Mouse (Mus musculus): Measurements from ENCODE around the gene Hs6st1.
"Not testable (repeated sequence)": the region's sequence is repeated elsewhere in the genome, so short reads cannot be mapped to it uniquely, and the experiment has no call there.

Hs6st1 gene

DNA sequence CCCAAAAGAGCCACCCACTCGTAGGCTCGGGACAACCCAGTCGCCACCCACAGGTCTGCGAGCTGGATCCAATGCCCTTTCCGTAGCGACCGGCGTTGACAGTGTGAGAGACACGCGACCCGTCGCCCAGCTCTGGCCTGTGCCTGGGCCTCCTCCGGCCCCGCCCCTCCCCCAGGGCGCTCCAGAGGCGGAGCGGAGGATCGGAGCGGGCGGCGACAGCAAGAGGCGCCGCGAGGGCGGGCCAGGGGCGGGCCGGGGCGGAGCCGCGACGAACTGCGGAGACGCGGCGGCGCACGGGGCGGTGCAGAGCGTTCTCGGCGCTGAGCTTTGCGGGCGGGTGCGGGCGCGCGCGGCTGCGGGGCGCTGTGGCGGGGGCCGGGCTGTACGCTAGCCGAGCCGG, at the start of gene Hs6st1:
Gene Hs6st1 (plus strand): TSS at position 325 of the 400 bp plus-strand sequence.
- peak; percentile 90 for DNase-seq (ENCODE audit: low read depth)

DNA sequence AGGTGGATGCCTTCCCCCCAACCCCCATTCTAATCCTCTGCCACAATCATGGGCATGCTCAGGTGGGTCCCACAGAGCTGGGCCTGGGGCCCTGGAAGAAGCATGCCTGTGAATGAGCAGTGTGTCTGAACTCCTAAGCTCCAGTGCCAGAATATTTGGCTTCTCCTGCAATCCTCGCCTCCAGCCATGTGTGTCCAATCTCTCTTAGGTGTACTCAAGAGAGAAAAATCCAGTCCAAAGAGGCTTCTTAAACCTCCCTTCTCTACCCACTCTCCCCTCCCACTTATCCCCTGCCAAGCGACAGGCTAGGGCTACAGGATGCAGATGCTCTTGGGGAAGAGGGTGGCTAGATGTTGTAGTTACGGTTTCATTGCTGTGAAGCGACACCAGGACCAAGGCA, 49.6 kb upstream of the Hs6st1 start:
- no peak for DNase-seq (ENCODE audit: low read depth)

DNA sequence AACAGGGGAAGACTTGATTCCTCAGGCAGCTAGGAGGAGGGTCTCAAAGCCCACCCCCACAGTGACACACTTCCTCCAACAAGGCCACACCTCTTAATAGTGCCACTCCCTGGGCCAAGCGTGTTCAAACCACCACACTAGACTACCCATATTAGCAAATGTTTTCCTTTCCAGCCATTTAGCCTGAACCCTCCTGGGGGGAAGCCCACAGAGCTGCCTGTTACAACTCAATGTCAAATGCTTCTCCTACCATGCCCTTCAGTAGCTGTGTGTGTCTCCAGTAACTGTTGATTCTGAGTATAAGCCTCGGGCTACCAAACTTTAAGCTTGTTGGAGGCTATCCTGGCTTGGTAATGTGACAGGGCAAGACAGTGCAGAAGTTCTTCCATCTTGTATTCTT, 49.0 kb upstream of the Hs6st1 start:
- no peak for DNase-seq (ENCODE audit: low read depth)

DNA sequence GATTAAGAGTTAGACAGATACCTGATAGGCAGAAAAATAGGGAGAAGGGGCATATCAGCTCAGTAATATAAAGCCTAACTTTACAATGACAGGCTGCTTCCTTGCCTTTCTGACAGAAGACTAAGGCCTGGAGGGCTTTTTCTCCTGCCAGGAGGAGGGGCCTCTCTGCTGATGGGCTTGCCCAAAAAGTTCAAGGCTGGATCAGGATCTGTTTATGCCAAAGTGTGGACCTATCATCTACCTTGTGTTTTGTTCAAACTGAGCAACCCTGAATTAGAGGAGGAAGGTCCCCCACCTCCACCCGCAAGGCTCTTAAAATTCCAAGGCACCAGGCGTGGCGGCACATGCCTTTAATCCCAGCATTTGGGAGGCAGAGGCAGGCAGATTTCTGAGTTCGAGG, 47.9 kb upstream of the Hs6st1 start:
- DNase-seq (ENCODE audit: low read depth), result no peak

DNA sequence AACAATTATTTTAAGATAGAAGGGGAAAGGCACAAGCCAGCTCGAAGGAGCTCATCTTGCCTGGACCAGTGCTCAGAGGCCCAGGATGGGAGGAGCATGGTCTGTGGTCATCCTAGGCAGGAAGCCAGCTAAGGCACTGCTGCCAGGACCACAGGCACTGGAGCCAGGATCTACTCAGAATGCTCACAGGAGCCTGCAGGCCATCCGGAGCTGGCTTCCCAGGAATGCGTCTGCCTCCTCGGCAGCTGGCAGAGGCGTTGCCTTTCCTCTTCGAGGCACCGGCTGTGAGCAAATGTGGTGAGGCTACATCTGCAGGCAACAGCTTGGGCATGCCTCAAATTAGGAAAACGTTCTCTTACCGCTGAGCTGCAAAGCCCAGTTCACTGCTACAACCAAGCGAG, 37.8 kb upstream of the Hs6st1 start:
- DNase-seq (ENCODE audit: low read depth), result no peak

DNA sequence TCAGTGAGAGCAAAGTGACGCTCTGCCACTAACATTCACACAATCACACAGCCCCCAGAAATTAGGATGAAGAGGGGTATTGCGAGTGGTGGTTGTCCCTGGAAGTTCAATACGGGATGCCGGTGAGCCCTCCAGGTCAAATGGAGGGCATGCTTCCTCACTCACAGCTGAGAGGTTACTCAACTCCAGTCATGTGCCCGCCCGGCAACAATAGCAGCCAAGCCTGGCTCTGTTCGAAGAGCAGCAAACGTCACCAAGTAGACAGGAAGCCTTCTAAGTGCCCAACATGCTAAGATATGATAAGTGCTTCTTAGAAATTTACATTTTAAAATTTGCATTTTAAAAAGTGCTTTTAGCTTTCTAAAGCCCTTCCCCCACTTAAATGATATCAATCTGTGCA, 29.4 kb upstream of the Hs6st1 start:
- no peak for DNase-seq (ENCODE audit: low read depth)

DNA sequence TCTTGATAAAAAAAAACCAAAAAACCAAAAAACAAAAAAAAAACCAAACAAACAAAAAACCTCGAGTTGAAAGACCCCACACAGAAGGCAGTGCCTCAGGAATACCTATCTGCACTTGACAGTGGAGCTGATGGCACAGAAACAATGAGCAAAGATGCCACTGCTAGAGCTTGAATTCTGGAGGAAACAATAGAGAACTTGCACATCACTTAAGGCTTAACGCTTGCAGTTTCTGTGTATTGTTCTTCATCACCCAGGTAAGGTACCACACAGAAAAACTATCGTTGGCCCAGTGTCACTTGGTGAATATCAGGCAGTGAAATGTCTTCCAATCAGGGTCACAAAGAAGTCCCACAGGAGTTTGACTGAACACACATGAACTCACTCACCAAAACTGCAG, 26.1 kb upstream of the Hs6st1 start:
- DNase-seq (ENCODE audit: low read depth), result no peak

DNA sequence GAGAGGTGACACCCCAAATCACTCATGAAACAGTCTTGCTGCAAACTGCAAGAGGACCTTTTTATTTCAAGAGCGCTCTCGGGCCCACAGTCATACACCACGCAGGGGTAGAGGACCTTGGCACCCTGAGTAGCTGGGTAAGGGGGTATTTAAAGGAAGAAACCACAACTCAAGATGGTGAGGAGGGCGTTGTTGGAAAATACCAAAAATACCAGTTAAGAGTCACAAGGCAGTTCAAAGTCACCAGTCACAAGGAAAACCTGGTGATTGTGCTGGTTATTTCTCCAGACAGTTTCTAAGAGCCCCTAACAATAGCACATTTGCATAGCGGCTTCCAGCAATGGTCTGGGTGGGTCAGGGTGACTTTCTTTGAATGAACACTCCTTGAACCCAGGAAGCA, 24.4 kb upstream of the Hs6st1 start:
- not testable (repeated sequence) for DNase-seq (ENCODE audit: low read depth)

DNA sequence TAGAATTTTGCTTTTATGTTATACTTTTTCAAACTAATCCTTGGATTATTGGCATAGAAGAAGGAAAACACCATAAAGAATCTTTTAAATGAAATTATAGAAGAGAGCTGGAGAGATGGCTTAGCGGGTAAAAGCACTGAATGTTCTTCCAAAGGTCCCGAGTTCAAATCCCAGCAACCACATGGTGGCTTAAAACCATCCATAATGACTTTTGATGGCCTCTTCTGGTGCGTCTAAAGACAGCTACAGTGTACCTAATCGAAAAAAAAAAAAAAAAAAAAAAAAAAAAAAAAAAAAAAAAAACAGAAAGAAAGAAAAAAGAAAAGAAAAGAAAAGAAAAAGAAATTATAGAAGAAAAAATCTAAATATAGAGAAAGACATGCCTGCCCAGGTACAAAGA, 23.9 kb upstream of the Hs6st1 start:
- no peak for DNase-seq (ENCODE audit: low read depth)

DNA sequence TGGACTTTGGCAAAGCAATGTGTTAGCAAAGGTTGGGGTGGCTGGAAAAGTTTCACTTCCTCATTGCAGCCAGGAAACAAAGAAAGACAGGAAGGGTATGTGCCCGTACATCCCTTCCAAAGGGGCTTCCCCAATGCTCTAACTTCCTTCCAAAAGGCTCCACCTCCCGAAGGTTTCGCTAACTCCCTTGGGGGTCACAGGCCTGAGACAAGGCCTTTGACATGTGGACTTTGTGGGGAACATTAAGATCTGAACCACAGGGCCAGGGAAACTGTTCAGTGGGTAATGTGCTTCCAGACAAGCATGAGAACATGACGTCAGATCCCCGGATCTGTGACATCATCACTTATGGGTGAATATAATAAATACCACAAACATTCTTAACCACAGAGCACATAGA, 15.5 kb upstream of the Hs6st1 start:
- no peak for DNase-seq (ENCODE audit: low read depth)

DNA sequence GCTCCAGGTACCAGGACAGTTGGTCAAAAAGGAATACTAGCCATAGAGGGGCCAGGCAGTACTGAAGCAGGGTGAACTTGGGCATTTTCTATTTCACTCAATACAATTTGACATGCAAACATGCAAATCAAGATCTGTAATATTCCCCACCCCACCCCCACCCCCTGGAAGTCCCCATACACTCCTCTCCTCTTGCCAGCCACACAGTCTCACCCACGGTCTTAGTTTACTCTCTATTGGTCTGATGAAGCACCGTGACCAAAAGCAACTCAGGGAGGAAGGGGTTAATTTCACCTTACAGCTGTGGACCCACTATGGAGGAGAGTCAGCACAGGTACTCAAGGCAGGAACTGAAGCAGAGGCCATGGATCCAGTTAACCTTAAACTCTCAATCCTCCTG, 14.6 kb upstream of the Hs6st1 start:
- DNase-seq (ENCODE audit: low read depth), result no peak

DNA sequence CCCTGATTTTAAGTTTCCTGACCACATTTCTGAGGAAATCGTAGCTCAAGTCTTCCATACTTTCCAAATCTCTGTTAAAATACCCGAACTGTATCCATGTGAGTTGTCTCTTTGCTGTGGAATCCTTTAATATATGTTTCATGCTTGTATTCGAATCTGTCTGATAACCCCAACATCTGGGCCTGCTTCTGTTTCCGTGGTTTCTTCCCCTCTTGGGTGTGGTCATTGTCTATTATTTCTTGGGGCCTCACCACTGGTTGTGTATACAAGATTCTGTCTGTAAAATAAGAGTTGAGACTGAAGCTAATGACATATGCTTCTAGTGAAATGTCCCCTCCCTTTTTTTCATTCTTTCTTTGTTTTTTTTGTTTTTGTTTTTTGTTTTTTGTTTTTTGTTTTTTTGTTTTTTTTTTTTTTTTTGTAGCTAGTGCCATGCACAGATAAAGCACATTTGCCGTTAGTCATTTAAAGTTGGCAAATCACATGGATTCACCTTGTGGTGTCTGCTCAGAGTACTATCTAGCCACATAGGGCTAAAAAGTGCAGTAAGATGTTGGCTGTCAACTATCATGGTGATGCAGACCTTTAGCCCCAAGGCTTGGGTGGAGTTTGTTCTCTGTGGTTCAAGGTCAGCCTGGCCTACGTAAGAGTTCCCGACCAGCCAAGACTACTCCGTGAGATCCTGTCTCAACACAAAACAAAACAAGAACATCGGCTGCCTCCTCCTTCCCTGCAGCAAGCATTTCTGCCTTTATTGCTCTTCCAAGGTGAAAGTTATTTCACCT, 13.8 kb upstream of the Hs6st1 start:
- DNase-seq (ENCODE audit: low read depth), result peak; percentile 65

DNA sequence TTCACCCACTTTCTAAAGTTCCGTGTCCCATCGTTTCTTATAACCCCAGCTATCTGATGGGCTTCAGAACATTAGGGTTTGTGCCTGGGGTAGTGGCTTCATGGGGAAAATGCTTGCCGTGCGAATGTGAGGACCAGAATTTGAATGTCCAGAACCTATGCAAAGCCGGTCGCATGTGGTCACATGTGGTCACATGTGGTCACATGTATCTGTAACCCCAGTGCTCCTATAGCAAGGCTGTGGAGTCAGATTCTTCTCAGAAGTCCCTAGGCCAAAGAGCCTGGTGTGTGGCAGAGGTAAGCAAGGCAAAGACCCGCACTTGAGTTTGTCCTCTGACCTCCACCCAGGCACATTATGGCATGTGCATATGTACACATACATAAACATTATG, 13.2 kb upstream of the Hs6st1 start:
- no peak for DNase-seq (ENCODE audit: low read depth)

DNA sequence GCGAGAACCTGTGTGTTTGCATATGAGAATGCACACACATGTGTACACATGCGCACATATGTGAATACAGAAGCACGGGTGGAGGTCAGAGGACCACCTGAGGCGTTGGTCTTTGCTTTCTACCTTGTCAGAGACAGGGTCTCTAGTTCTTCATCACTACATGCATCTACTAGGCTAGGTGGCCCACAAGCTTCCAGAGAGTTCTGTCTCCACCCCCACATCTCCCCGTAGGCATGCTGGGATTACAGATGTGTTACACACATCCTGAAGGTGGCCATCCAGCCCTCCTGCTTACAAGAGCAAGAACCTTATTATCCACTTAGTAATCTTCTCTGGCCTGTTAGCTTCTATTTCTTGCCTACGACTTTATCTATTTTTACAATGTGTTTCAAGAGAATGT, 8.8 kb upstream of the Hs6st1 start:
- no peak for DNase-seq (ENCODE audit: low read depth)

DNA sequence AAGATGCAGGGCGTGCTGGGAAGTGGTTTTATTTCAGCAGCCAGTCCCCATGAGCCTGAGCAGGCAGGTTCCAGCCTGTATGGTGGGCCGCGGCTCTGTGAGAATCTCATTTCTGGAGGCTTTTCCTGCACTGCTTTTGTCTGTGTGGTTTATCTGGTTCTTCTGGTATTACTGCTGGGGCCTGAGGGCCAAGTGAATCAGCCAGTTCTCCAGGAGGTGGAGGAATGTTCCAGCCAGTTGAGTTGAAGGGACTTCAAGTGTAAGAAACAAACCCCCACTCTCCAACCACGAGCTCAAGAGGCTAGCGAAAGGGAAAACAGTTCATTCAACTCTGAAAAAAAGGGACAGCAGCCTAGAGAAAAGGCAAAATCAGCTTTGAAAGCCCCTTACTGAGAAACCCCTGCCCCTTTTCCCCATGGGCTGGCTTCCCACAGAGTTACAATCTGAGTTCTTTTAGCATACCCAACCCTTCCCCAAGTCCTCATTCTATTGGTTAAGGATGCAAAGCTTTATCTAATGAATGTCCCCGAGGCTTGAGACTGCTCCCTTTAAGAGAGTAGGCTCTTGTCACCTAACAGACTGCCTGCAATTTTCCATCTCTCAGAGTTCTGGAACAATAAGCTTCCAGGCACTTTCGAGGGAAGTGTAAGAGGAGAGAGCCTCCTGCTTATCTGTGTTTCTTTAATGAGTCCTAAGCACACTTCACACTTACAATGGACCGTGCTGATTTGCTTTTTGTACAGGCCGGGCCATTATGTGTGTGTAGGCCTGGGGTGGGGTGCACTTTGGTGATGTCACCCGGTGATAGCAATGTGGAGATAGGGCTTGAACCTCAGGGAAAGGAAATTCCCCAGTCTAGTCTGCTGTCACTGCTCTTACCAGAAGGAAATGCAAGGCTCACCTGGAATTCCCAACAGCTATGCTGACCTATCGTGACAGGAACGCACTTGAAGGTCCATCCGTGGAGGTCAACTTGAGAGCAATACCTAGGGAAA, 7.9 kb upstream of the Hs6st1 start:
- DNase-seq (ENCODE audit: low read depth), result no peak

DNA sequence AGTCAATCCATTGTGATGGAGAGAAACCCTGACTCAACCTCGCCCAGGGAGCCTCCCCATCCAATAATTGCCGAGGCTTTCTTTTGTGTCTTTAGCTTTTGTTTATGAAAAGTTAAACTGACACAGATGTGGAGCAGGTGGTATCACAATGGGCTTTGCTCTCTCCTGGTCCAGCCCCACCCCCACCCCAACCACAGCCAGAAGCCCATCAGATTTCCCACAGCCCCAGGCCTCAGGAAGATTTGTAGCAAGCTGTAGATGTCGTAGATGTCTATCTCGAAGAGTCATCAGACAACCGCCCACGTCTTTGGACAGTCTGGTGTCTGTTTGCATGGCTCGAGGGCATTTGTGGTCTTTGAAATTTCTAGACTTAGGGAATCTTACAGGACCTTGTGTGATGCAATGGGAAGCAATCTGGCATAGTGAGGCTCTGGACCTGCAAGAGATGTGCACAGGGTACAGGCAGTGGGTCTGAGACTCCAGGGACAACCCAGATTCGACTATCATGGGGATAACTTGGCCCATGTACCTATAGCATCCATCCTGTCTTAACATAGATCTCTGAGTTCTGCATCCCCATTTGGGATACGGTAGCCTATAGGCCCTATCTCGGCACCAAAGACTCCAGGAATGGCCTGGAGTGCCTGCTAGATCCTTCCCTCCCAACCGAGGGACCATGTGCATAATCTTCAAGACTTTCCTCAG, 6.8 kb upstream of the Hs6st1 start:
- no peak for DNase-seq (ENCODE audit: low read depth)

DNA sequence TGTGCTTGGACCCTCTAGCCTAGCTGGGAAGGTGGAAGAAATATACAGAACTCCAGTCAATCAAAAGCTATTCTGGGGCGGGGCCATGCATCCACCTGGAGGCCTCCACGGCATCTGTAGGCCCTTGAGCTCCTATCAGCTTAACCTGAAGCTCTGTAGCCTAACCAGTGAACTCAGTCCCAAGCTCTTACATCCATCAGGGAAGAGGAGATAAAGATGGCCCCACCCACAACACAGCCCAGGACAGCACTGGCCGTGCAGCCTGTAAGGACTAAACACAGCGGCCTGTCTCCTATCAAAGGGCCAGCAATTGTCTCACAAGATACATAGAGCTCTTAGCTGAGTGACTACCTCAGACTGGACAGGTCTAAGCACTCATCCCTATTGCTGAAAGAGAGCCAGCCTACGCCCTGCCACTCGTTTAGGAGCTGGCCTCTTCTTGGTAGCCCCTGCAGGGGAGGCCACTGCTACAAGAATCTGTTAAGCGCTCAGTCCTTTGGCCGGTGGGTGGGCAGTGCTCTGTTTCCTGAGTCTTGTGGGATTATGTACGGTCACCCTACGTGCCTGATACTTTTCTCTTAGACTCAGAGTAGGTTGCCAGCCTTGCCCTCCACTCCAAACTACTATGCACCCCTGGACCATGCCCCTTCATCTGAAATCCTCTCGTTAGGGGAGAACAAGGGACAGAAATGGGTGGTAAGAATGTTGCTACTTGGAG, 6.0 kb upstream of the Hs6st1 start:
- no peak for DNase-seq (ENCODE audit: low read depth)

DNA sequence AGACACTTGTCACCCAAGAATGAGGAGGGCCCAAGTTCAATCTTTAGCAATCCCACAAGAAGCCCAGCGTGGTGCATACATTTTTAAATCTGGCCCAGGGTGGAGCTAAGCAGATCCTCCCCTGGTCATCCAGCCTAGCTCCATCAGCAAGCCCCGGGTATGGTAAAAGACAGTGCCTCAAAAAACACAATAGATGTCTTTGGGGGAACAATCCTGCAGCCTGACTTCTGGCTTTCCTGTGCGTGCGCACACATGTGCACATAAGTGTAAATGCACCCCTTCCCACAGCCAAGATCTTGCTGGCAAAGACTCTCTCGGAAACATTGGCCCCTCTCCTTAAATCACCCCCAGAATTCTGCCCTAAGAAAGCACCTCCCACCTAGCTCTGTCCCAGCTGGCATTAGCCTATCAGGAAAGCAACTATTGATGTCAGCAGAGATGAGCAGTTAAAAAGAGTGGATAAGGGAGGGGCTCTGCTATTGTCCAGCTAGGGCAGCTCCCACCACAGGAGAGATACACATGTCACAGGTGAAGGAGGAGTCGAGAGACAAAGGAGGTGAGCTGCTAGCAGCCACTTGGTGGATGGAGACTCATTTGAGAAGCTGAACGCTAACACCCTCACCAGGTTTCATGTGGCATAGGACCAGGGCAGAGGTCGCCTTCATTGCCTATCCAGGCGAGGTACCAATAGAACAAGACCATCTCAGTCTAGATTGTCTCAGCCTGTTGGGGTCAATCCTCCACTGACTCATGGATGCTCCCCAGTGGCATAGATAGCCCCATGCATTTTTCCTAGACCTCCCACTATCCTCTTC, 5.2 kb upstream of the Hs6st1 start:
- no peak for DNase-seq (ENCODE audit: low read depth)

DNA sequence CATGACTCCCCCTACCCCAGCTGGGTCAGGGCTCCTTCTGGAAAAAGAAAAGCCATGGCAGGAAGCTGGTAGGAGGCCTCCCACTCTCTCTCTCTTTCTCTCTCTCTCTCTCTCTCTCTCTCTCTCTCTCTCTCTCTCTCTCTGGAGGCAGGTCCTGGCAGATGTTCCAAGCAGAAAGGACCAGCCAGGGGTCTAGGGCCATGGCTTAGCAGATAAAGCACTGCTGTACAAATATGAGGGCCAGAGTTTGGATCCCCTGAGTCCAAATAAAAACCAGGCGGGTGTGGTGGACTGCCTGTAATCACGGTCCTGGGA, 4.6 kb upstream of the Hs6st1 start:
- DNase-seq (ENCODE audit: low read depth), result no peak

DNA sequence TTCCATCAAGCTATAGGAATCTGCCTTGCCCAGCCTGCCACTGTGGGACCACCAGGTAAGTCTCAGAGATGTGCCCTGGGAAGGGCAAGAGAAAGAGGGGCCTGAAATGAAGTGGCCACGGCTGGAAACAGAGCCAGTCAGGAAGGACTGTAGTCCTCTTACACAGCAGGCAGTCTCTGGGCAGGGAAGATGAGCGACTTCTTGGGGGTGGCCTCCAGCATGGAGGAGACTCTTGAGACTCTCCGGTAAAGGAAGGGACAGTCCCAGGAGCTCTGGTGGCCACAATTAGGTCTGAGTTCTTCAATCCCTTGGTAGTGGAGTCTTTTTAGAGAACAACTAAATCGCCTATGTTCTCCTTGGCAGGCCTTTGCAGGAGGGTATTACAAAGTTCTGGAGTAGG, 4.0 kb upstream of the Hs6st1 start:
- DNase-seq (ENCODE audit: low read depth), result no peak
